In the genomic region with DNA sequence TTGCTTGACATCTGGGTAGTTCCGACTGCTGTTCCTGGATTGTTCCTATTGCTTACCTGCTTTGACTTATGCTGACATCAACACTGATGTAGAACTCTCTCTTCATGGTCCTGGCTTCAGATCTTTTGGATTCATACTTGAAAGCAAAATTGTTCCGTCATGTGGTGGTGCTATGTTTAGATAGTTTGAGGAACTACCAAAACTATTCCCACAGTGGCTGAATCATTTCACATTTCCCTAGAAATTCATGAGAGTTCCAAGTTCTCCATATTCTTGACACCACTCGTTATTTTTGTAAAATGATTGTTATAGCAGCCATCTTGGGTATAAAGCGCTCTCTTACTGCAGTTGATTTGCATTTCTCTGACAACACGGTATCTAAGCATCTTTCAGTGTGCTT, we compare ENCODE assay signal across 35 mouse cellular contexts.
"Had no signal": no experiment of that assay in that cellular context is flagged by ENCODE, and none has a peak within 500 bp of the region (broad histone marks: within the 10 kb centered on the region; RNA-seq: fewer than 3 reads in every experiment).

No protein-coding gene starts in this region.

- DNase-seq: heart, postnatal 10 days; heart, postnatal 14 days; heart, postnatal 36 days; heart, postnatal 4 days; kidney, adult 11 months; kidney, adult 18-20 months; kidney, adult 2 months; kidney, adult 8-10 months; kidney, adult 9 months; kidney, postnatal 10 days; kidney, postnatal 14 days; kidney, postnatal 25 days; kidney, postnatal 36 days; kidney, postnatal 4 days; layer of hippocampus, adult 9-11 months; layer of hippocampus, postnatal 36 days had no signal

- H3K4me2 ChIP-seq: heart, embryonic 11.5 days; heart, embryonic 12.5 days; heart, embryonic 13.5 days; heart, embryonic 15.5 days; hindbrain, embryonic 12.5 days; hindbrain, embryonic 13.5 days; hindbrain, embryonic 14.5 days; hindbrain, embryonic 15.5 days; intestine, embryonic 15.5 days; kidney, embryonic 15.5 days had no signal

- H3K9me3 ChIP-seq: heart, embryonic 12.5 days; heart, embryonic 13.5 days; heart, embryonic 15.5 days; hindbrain, embryonic 10.5 days; hindbrain, embryonic 12.5 days; hindbrain, embryonic 13.5 days; hindbrain, embryonic 15.5 days; intestine, embryonic 15.5 days; kidney, embryonic 15.5 days had no signal

- H3K9ac ChIP-seq: heart, embryonic 12.5 days; heart, embryonic 13.5 days; heart, embryonic 15.5 days; hindbrain, embryonic 12.5 days; hindbrain, embryonic 13.5 days; hindbrain, embryonic 14.5 days; hindbrain, embryonic 15.5 days; intestine, embryonic 15.5 days; kidney, embryonic 15.5 days had no signal

- ATAC-seq: hindbrain, embryonic 16.5 days; hindbrain, postnatal 0 days; inflammation-experienced regulatory T-cells, adult 6 months; intestine, embryonic 15.5 days; intestine, embryonic 16.5 days; intestine, postnatal 0 days had no signal

- H3K36me3 ChIP-seq: heart, embryonic 12.5 days; heart, embryonic 13.5 days; heart, embryonic 15.5 days; hindbrain, embryonic 10.5 days; hindbrain, embryonic 12.5 days; hindbrain, embryonic 13.5 days; hindbrain, embryonic 15.5 days; intestine, embryonic 15.5 days; kidney, embryonic 15.5 days had no signal

- H3K27ac ChIP-seq: heart, embryonic 13.5 days; heart, embryonic 15.5 days; hindbrain, embryonic 10.5 days; hindbrain, embryonic 12.5 days; hindbrain, embryonic 13.5 days; hindbrain, embryonic 14.5 days; hindbrain, embryonic 15.5 days; hindbrain, postnatal 0 days; intestine, embryonic 15.5 days; kidney, embryonic 15.5 days; kidney, postnatal 0 days; layer of hippocampus, adult 2 months; left cerebral cortex, adult 2 months had no signal

- H3K4me3 ChIP-seq: heart, embryonic 12.5 days; heart, embryonic 13.5 days; heart, embryonic 15.5 days; hindbrain, embryonic 10.5 days; hindbrain, embryonic 12.5 days; hindbrain, embryonic 13.5 days; hindbrain, embryonic 15.5 days; intestine, embryonic 15.5 days; kidney, embryonic 15.5 days; layer of hippocampus, adult 2 months; left cerebral cortex, adult 2 months had no signal

- H3K27me3 ChIP-seq: heart, embryonic 12.5 days; heart, embryonic 13.5 days; heart, embryonic 15.5 days; hindbrain, embryonic 12.5 days; hindbrain, embryonic 13.5 days; hindbrain, embryonic 15.5 days; intestine, embryonic 15.5 days; kidney, embryonic 15.5 days had no signal

- H3K4me1 ChIP-seq: intestine, embryonic 15.5 days had no signal
